Mouse (Mus musculus): ENCODE data around the gene Cox4i2. TPM values are rescaled to one million over a fixed set of nuclear protein-coding genes. Genes with fewer than 3 reads are reported as not detected.

The Cox4i2 gene
- polyA plus RNA-seq, 1 experiment = not detected

DNA sequence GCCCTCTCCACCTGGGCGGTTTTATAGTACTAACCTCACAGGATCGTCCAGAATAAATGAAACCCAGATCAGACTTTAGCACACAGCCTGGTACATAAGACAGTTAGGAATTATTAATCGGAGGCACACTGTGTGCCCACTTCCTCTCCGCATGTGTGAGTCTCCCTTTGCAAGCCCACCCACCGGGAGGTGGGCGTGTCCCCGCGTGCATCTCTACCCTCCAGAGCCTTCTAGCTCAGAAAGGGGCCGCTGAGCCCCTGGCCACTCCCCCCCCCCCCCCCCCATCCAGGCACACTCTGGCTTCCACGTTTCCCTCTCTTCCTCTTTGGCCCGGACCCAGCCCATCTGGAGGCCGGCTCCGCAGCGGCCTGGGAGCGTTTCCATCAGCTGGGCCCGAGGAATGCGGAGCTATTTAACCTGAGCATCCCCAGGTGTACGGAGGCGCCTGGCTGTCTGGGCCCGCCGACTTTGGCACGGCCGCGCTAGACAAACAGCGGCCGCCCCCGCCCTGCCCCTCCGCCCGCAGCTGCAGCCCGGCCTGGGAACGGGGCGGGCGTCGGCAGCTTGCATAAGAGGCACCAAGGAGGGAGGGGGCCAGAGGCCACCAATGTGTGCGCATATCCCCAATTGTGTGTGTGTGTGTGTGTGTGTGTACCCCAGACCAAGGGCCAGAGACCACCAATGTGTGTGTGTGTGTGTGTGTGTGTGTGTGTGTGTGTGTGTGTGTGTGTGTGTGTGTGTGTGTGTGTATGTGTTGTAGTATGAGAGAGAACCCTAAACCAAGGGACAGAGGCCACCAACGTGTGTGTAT lies 14.7 kb upstream of the Cox4i2 start:
- peak overlapping the region; percentile 39 for H3K4me3 ChIP-seq (ENCODE audit: insufficient read depth, low read depth, low read length)
- H3K4me1 ChIP-seq (ENCODE audit: control insufficient read depth, insufficient read depth, low read length) = peaks cover 35% of the 10 kb centered on the region
- H3K27ac ChIP-seq (ENCODE audit: insufficient read depth, low read depth, low read length) = peak overlapping the region; percentile 52; the same call in 1 of the 2 replicates
- TF ChIP-seq POLR2A (IDR thresholded peaks at IDR 0.05; ENCODE audit: insufficient read depth, low read depth, low read length) (no peak), CTCF (IDR thresholded peaks at IDR 0.05; ENCODE audit: insufficient read depth, low read depth, low read length) (no peak)
- 5% methylated on average over 34 of the region's 36 CpGs for WGBS

- 65% methylated on average over 3 of the region's 3 CpGs for WGBS
- no peak overlapping the region for H3K4me3 ChIP-seq (ENCODE audit: insufficient read depth, low read depth, low read length)
- H3K27ac ChIP-seq (ENCODE audit: insufficient read depth, low read depth, low read length) = peak overlapping the region; percentile 52; the same call in 1 of the 2 replicates
- TF ChIP-seq POLR2A (IDR thresholded peaks at IDR 0.05; ENCODE audit: insufficient read depth, low read depth, low read length) = no peak
- TF ChIP-seq CTCF (IDR thresholded peaks at IDR 0.05; ENCODE audit: insufficient read depth, low read depth, low read length) = no peak
- peaks cover 32% of the 10 kb centered on the region for H3K4me1 ChIP-seq (ENCODE audit: control insufficient read depth, insufficient read depth, low read length)
Observed at GRCm38 (mm10) chr2:152739842-152740260, 14.1 kb upstream of the Cox4i2 start.

DNA sequence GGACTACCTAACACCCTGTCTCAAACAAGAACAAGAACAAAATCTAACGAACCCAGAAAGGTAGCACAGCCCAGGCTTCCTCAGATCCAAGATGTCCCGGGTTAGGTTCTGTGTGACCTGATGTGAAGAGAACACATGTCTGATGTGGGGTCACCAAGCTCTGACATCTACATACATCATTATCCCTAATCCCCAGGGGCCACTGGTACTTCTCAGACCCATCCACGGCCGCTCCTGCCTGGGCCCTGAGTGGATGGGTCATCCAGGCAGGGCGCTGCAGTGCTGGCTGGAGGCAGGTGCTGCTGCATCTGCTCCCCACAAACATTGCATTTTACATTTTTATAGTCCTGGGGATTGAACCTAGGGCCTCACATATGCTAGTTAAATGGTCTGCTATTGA lies 13.5 kb upstream of the Cox4i2 start:
- H3K4me3 ChIP-seq (ENCODE audit: insufficient read depth, low read depth, low read length) = no peak overlapping the region
- 97% methylated on average over 5 of the region's 5 CpGs for WGBS
- H3K4me1 ChIP-seq (ENCODE audit: control insufficient read depth, insufficient read depth, low read length) = peaks cover 29% of the 10 kb centered on the region
- TF ChIP-seq POLR2A (IDR thresholded peaks at IDR 0.05; ENCODE audit: insufficient read depth, low read depth, low read length) (no peak), CTCF (IDR thresholded peaks at IDR 0.05; ENCODE audit: insufficient read depth, low read depth, low read length) (no peak)
- no peak overlapping the region for H3K27ac ChIP-seq (ENCODE audit: insufficient read depth, low read depth, low read length)

DNA sequence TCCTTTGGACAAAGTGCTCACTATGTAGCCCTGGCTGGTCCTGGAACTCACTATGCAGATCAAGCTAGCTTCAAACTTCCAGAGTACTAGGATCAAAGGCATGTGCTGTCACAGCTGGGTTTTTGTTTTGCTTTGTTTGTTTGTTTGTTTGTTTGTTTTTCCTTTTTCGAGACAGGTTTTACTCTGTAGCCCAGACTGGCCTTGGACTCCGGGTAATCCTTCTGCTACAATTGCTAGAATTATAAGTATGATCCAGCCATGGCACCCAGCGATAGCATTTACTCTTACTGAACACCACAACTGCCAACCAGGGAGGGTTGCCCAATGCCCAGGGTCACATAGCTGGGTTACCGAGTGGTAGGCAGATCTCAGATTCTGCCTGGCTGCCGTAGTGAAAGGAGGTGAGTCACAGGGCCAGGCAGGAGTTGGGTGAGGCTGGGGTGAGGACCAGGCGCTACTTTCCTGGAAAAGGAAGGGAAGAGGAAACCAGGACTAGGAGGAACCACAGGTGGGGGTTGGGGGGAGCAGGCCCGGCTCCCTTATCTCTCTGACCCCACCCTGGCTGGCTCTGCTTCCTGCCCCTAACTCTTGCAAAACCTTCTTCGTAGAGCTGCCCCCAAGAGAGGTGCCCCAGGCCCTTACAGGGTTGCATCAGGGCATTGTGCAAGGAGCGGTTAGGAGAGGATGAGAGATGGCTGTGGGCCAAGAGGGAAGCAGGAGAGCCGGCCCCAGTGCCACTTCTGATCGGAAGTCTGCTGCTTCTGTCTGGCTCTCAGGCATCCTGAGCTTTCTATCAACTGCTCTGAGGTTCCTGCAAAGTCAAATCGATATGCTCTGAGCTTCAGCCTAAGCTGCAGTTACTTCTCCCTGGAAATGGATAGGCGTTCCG lies 12.6 kb upstream of the Cox4i2 start:
- TF ChIP-seq CTCF (IDR thresholded peaks at IDR 0.05; ENCODE audit: insufficient read depth, low read depth, low read length) (no peak), POLR2A (IDR thresholded peaks at IDR 0.05; ENCODE audit: insufficient read depth, low read depth, low read length) (no peak)
- H3K27ac ChIP-seq (ENCODE audit: insufficient read depth, low read depth, low read length) = no peak overlapping the region
- peaks cover 24% of the 10 kb centered on the region for H3K4me1 ChIP-seq (ENCODE audit: control insufficient read depth, insufficient read depth, low read length)
- H3K4me3 ChIP-seq (ENCODE audit: insufficient read depth, low read depth, low read length) = no peak overlapping the region
- 63% methylated on average over 14 of the region's 14 CpGs for WGBS

GRCm38 (mm10) chr2:152742435-152742834 lies 11.5 kb upstream of the Cox4i2 start:
- no peak for TF ChIP-seq POLR2A (IDR thresholded peaks at IDR 0.05; ENCODE audit: insufficient read depth, low read depth, low read length)
- TF ChIP-seq CTCF (IDR thresholded peaks at IDR 0.05; ENCODE audit: insufficient read depth, low read depth, low read length) = peak; percentile 30; the same call in 1 of the 2 replicates
- peaks cover 17% of the 10 kb centered on the region for H3K4me1 ChIP-seq (ENCODE audit: control insufficient read depth, insufficient read depth, low read length)

GRCm38 (mm10) chr2:152756474-152757393 lies 2.8 kb downstream of the Cox4i2 start:
- no peak for TF ChIP-seq CTCF (IDR thresholded peaks at IDR 0.05; ENCODE audit: insufficient read depth, low read depth, low read length)
- no peak for TF ChIP-seq POLR2A (IDR thresholded peaks at IDR 0.05; ENCODE audit: insufficient read depth, low read depth, low read length)
- WGBS = 85% methylated on average over 17 of the region's 17 CpGs
- H3K4me1 ChIP-seq (ENCODE audit: control insufficient read depth, insufficient read depth, low read length) = peaks cover 9% of the 10 kb centered on the region
- no peak overlapping the region for H3K27ac ChIP-seq (ENCODE audit: insufficient read depth, low read depth, low read length)
- H3K4me3 ChIP-seq (ENCODE audit: insufficient read depth, low read depth, low read length) = no peak overlapping the region

More at GRCm38 (mm10) chr2:152742435-152742834, 11.5 kb upstream of the Cox4i2 start:
- 42% methylated on average over 10 of the region's 10 CpGs for WGBS
- H3K4me3 ChIP-seq (ENCODE audit: insufficient read depth, low read depth, low read length) = no peak overlapping the region
- H3K27ac ChIP-seq (ENCODE audit: insufficient read depth, low read depth, low read length) = no peak overlapping the region

- 55% methylated on average over 2 of the region's 2 CpGs for WGBS
- Histone ChIP-seq H3K4me1 (ENCODE audit: control insufficient read depth, insufficient read depth, low read length) (peaks cover 9% of the 10 kb centered on the region), H3K4me3 (ENCODE audit: insufficient read depth, low read depth, low read length) (no peak overlapping the region), H3K27ac (ENCODE audit: insufficient read depth, low read depth, low read length) (no peak overlapping the region)
- no peak for TF ChIP-seq POLR2A (IDR thresholded peaks at IDR 0.05; ENCODE audit: insufficient read depth, low read depth, low read length)
- no peak for TF ChIP-seq CTCF (IDR thresholded peaks at IDR 0.05; ENCODE audit: insufficient read depth, low read depth, low read length)
Observed at GRCm38 (mm10) chr2:152757478-152757877, 3.5 kb downstream of the Cox4i2 start.

- TF ChIP-seq CTCF (IDR thresholded peaks at IDR 0.05; ENCODE audit: insufficient read depth, low read depth, low read length) (no peak), POLR2A (IDR thresholded peaks at IDR 0.05; ENCODE audit: insufficient read depth, low read depth, low read length) (no peak)
- H3K27ac ChIP-seq (ENCODE audit: insufficient read depth, low read depth, low read length) = no peak overlapping the region
- WGBS = 48% methylated on average over 4 of the region's 4 CpGs
Observed at GRCm38 (mm10) chr2:152758351-152758750, 4.4 kb downstream of the Cox4i2 start.

More at GRCm38 (mm10) chr2:152758351-152758750, 4.4 kb downstream of the Cox4i2 start:
- no peak overlapping the region for H3K4me3 ChIP-seq (ENCODE audit: insufficient read depth, low read depth, low read length)
- peaks cover 9% of the 10 kb centered on the region for H3K4me1 ChIP-seq (ENCODE audit: control insufficient read depth, insufficient read depth, low read length)

All from olfactory bulb, adult 2 months (tissue).